Comparison of ENCODE assay signal across 12 mouse cellular contexts in genomic region chr1:165536079-165536675, GRCm38 (mm10). TPM values are rescaled to one million over a fixed set of nuclear protein-coding genes. Genes with fewer than 3 reads are reported as not detected.
A peak's percentile ranks its signal among the peaks of the same experiment; 100 is the strongest.
DNase-seq lines count a peak whose midpoint lies in the region; ATAC-seq and TF ChIP-seq lines count a peak whose summit lies in the region.
"Had no signal": no experiment of that assay in that cellular context is flagged by ENCODE, and none has a peak within 500 bp of the region (broad histone marks: within the 10 kb centered on the region; RNA-seq: fewer than 3 reads in every experiment).

No protein-coding gene starts in this region.

- no peak overlapping the region for H3K4me3 ChIP-seq in heart, postnatal 0 days (ENCODE audit: low read depth, low read length)
- H3K4me3 ChIP-seq: forebrain, embryonic 15.5 days; liver, embryonic 12.5 days had no signal

- H3K4me2 ChIP-seq in heart, postnatal 0 days (ENCODE audit: low read depth, low read length): no peak overlapping the region
- H3K4me2 ChIP-seq: forebrain, embryonic 15.5 days; liver, embryonic 12.5 days had no signal

- H3K36me3 ChIP-seq in heart, postnatal 0 days (replicated peaks; ENCODE audit: control insufficient read depth, insufficient read depth, low read length): no peaks in the 10 kb centered on the region
- H3K36me3 ChIP-seq: forebrain, embryonic 15.5 days; liver, embryonic 12.5 days had no signal

- 60% methylated on average over 12 of the region's 12 CpGs for WGBS in heart, postnatal 0 days

- no peak overlapping the region for H3K9ac ChIP-seq in heart, postnatal 0 days (replicated peaks; ENCODE audit: low read depth, low read length)
- H3K9ac ChIP-seq: forebrain, embryonic 15.5 days; liver, embryonic 12.5 days had no signal

- no peaks in the 10 kb centered on the region for H3K9me3 ChIP-seq in heart, postnatal 0 days (replicated peaks; ENCODE audit: control insufficient read depth, low read length)
- H3K9me3 ChIP-seq: forebrain, embryonic 15.5 days; liver, embryonic 12.5 days had no signal

- no peaks in the 10 kb centered on the region for H3K27me3 ChIP-seq in heart, postnatal 0 days (ENCODE audit: control insufficient read depth, insufficient read depth, low read length)
- H3K27me3 ChIP-seq: forebrain, embryonic 15.5 days; liver, embryonic 12.5 days had no signal

- DNase-seq in NIH3T3 (ENCODE audit: low read depth): peak; percentile 93
- peak; percentile 40 for DNase-seq in adrenal gland, postnatal 10 days
- DNase-seq in heart, postnatal 0 days (ENCODE audit: low spot score): peak; percentile 23
- peak; percentile 24 for DNase-seq in kidney, postnatal 14 days
- no peak for DNase-seq in cerebellum, postnatal 25 days
- DNase-seq in gastrocnemius, adult 8-10 months (ENCODE audit: low spot score in 2 of 2): no peak
- no peak for DNase-seq in right cerebral cortex, postnatal 36 days (ENCODE audit: low spot score in 2 of 2)
- DNase-seq: cerebellum, postnatal 36 days; layer of hippocampus, adult 9-11 months had no signal

- no peak overlapping the region for H3K27ac ChIP-seq in heart, postnatal 0 days (ENCODE audit: low read depth)
- H3K27ac ChIP-seq: forebrain, embryonic 15.5 days; liver, embryonic 12.5 days had no signal

- TF ChIP-seq CTCF in heart, postnatal 0 days (IDR thresholded peaks at IDR 0.05; ENCODE audit: low read depth): no peak

- TF ChIP-seq EP300 in heart, postnatal 0 days (IDR thresholded peaks at IDR 0.05; ENCODE audit: low read depth): no peak

- no peak for ATAC-seq in heart, postnatal 0 days (ENCODE audit: insufficient read depth, low read depth)
- ATAC-seq: forebrain, embryonic 15.5 days; liver, embryonic 12.5 days had no signal

- H3K4me1 ChIP-seq in heart, postnatal 0 days (ENCODE audit: control insufficient read depth, insufficient read depth): no peaks in the 10 kb centered on the region
- H3K4me1 ChIP-seq: forebrain, embryonic 15.5 days; liver, embryonic 12.5 days had no signal

RNA-seq across cellular contexts. Expression of gene Adcy10, which starts 51.2 kb away (rescaled TPM):
- total RNA-seq in adrenal gland, postnatal 10 days (2021): under 1 TPM; 0.27 to 0.69 TPM
- not detected in 2 replicates for total RNA-seq in heart, postnatal 0 days (2014; rRNA removed; ENCODE audit: low replicate concordance)
- polyA plus RNA-seq in heart, postnatal 0 days (2015; fragmentation: Nextera tagmentation; extraction: Ambion mirVana): not detected in 2 replicates
- not detected for total RNA-seq in gastrocnemius, adult 8-10 months (2022)
- polyA plus RNA-seq: heart, embryonic 16.5 days; liver, embryonic 12.5 days had no signal

Comparison
In these comparisons a context has a peak if more than half of its experiments do, and no peak if none do; other contexts are left out.
1. DNase-seq: peak in NIH3T3 (single experiment), adrenal gland, postnatal 10 days (single experiment), heart, postnatal 0 days (single experiment) and kidney, postnatal 14 days (single experiment); none in cerebellum, postnatal 25 days (0 of 2), gastrocnemius, adult 8-10 months (0 of 2) and right cerebral cortex, postnatal 36 days (0 of 2).